Mouse (Mus musculus) adipocyte (in vitro differentiated cells): Measurements from ENCODE around the gene 2310061I04Rik.
"Not testable (repeated sequence)": the region's sequence is repeated elsewhere in the genome, so short reads cannot be mapped to it uniquely, and the experiment has no call there.

Source experiments
- DNase-seq: peaks from one replicate; pipeline ENCODE4 v3.0.0-alpha.2; 2016; ENCODE audit warnings: low spot score

Gene 2310061I04Rik

DNA sequence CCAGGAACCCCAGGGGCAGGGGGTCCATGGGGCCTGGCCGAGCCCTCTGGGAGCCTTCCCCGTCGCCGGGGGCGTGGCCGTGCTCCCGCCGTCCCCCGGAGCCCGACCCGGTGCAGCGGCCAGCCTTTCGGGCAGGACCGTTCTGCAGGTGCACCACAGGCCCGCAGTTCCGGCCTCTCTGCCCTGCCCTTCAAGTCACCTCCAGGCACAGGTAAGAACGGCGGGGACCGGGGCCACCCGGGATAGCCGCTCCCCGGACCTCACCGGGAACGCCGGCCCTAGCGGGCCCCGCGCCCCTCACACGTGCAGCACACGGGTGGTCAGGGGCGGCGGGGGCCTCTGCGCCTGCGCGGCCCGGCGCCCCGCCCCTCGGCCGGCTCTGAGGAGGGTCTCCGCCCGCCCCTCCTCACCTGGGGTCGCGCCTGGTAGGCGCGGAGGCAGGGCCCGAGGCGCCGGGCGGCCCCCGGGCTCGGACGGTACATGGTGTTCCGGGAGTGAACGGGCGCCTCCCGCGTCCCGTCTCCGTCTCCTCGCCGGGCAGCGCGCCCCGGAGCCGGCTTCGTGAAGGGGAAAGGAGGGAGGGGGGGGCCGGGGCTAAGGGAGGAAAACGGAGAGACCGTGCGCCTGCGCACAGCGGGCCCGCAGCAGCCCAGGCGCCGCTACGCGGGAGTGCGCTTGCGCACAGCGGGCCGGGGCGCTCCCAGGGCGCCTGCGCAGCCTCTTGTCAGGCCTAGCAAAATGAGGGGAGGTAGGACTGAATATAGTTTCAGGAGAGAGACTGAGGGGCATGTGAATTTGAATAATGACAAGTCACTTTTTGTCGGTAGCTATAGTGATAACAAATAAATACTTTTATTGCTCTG lies at the start of gene 2310061I04Rik:
TSS of gene 2310061I04Rik (minus strand) at position 651 of the 863 bp plus-strand sequence.
- peak; percentile 95 for DNase-seq

DNA sequence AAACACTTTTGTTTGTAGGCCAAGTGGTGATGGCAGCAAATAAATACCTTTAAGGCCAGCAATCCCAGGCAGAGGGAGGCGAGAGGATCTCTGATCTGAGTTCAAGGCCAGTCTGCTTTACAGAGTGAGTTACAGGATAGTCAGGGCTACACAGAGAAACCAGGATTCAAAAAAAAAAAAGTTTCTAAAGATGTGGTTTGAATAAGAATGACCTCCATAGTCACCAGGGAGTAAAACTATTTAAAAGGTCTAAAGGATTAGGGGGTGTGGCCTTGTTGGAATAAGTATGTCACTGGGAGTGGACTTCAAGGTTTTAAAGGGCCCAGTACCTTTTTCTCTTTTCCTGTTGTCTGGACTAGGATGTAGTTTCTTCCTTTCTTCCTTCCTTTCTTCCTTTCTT lies 42.7 kb upstream of the 2310061I04Rik start:
- no peak for DNase-seq

DNA sequence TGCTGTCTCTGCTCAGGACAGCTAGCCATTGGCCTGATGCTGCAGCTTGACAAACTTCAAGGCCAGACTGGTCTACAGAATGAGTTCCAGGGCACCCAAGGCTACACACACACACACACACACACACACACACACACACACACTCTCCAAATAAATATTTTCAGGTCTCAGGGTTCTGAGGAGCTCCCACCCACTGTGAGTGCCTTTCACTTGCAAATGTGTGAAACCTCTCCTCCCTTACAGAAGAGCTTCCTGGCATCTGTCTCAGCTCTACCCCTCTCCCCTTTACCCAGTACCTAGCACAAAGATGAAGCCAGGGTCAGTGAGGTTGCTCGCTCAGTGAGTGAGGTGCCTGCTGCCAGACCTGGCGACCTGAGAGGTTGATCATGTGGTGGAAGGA lies 41.9 kb upstream of the 2310061I04Rik start:
- DNase-seq = no peak

DNA sequence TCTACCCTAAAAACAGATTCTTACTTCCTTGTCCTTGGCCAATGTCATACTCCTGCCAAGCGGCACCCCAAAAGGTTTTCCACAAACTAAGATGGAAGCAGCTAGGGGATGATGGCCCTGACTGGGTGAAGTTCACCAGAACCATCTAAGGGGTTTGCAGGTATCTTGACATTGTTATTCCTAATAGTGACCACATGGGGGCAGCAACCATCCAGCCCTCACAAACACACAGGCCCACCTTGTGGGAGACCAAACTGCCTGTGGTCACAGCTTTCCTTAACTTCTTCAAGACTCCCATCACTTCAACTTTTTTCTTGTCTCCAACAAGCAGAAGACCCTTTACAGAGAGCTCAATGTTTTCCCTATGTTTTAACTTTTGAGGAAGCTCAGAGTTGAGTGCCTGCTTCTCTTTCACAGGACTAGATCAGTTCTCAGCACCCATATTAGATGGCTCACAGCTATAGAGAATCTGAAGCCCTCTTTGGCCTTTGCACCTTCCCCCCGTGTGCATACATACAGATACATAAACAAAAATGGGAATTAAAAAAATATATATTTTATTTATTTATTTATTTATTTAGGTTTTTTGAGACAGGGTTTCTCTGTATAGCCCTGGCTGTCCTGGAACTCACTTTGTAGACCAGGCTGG lies 40.6 kb upstream of the 2310061I04Rik start:
- peak; percentile 67 for DNase-seq

DNA sequence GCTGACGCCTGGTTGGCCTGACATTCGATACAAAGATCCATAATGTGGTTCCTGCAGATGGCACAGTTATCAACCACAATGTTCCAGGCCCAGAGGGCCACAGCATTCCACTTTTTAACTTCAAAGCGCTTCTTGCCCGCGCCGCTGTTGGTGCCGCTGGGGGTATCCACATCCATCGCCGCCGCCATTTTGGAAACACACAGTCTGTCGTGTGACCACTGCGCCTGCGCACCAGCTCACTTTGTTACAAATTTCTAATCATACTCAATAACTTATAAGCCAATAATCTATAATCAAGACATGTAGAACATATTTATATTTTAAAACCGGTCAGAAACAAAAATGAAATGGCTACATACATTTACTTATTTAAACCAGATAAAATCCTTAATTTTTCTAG lies 38.5 kb upstream of the 2310061I04Rik start:
- not testable (repeated sequence) for DNase-seq

DNA sequence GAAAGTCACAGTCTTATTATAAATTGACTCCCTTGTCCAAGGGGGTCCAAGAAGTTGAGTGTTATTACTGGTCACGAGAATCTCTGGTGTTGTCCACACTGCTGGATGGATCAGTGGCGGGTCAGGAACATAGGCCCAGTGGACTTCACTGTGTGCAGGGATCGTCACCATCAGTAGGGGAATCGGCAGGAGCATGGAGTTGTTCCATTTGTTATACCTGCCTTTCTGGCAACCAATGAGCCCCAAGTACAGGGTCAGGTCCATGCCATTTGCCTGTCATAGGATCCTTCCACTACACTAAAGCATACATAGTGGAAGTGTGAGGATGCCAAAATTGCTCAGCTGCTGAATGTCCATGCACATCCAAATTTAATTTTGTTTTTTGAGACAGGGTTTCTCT lies 35.4 kb upstream of the 2310061I04Rik start:
- no peak for DNase-seq

DNA sequence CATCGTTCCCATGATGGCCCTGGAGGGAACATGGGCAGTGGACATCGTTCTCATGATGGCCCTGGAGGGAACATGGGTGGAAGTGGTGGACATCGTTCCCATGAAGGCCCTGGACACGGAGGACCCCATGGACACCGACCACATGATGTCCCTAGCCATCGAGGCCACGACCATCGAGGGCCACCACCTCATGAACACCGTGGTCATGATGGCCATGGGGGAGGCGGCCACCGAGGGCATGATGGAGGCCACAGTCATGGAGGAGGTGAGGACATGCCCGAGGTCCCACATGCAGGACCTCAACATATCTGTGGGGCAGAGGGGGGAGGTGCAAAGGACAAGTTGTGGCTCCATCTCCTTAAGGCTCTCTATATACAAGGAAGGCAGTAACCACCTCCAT lies 33.4 kb upstream of the 2310061I04Rik start:
- no peak for DNase-seq

DNA sequence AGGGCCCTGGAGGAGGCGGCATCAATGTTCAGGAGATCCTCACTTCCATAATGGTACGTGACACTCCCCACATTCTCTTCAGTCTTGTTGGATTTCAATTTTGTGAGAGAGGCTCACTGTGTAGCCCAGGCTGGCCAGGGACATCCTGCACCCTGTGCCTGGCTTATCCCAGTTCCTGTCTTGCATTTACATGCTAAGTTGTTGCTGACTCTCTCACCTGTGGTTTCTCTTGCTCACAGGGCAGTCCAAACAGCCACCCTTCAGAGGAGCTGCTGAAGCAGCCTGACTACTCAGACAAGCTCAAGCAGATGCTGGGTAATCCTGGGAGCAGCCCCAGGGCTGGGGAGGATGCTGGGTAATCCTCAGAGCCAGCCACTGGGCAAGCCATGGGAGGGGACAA lies 32.3 kb upstream of the 2310061I04Rik start:
- no peak for DNase-seq

DNA sequence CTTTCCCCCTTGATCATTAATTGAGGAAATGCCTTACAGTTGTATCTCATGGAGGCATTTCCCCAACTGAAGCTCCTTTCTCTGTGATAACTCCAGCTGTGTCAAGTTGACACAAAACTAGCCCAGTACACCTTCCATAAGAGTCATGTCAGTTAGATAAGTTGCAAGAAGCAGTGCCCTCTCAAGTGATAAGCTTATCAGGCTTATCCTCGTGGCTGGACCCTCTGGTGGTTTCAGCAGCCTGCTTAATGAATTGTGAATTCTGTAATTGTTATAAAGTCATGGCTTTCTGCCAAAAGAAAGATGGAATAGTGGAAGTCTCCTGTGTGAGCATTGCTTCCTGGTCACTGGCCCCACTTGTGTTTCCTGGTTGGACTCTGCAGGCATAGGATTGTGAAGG lies 30.2 kb upstream of the 2310061I04Rik start:
- no peak for DNase-seq

DNA sequence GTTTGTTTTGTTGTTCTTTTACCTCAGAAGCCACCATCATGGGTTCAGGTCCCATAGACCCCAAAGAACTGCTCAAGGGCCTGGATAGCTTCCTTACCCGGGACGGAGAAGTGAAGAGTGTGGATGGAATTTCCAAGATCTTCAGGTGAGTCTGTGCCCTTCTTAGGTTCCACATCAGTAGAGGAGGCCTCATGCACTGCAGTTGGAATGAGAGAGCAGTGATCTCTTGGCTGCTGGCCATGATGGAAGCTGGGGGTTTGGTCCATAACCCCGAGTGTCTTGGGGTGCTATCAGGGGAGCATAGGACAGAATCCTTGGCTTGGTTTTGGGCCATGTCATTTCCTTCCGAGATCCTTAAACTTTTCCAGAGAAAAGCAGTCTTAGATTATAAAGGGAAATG lies 26.1 kb upstream of the 2310061I04Rik start:
- DNase-seq = no peak

DNA sequence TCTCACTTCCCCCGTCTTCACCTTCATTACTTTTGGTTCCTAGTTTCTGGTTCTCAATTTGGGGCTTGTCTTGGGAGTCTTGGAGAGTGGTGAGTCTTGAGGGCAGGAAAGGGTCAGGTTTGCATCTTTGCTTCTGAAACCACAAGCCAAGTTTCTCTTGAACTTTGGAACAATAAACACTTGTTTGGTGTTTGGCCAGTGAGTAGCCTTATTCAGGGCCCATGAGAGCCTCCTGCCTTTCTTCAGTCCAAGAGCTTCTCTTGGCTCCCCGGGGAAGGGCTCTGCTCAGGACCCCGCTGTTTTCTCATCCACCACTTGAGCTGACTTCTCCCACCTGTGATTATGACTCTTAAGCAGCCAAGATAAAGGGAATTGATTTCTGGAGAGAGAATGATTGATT lies 25.3 kb upstream of the 2310061I04Rik start:
- peak; percentile 79 for DNase-seq

DNA sequence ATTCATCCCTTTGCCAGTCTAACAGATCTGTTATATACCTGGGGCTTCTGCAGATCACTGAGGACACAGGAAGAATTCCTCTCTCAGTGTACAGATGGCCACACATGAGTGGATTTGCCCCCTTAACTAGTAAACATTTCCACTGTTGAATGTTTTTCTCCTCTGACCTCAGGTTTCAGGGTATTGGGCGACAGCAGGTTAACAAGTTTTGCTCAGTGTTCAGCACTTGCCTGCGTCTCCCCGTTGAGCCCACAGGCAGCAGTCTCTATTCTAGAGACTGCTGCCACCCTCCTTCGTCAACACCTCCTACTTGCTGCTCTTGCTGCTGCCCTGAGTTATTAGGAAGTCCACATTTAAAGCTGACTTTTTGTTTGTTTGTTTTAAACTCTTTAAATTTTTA lies 24.5 kb upstream of the 2310061I04Rik start:
- DNase-seq = no peak

DNA sequence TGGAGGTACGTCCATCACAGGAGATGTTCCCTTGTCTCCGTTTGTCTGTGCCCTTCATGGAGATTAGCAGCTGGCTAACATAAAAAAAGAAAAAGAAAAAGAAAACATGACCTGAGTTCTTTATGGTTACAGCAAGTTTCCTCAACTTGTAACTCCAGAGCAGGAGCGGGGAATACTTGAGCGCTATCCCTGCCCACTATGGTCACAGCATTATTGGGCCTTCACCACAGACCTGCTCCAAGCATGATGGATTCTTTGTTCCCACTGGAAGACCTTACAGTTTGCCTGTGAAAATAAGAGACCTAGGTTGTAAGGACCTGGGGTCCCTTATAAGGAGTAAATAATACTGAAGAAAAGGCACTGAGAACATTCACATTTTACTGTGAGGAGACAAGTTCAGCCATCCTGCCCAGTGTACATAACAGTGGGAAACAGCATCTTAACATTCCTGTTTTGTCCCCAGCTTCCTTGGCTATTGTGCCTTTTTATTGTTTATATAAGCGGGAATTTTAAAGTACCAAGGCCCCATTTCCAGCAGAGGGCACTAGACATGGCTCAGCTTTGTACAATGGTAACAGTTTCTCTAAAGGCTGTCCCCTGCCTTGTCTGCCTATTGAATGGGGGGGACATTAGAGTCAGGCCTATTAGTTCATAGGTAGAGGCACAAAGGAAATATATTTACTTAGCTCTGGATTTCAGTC lies 23.8 kb upstream of the 2310061I04Rik start:
- DNase-seq = peak; percentile 80

DNA sequence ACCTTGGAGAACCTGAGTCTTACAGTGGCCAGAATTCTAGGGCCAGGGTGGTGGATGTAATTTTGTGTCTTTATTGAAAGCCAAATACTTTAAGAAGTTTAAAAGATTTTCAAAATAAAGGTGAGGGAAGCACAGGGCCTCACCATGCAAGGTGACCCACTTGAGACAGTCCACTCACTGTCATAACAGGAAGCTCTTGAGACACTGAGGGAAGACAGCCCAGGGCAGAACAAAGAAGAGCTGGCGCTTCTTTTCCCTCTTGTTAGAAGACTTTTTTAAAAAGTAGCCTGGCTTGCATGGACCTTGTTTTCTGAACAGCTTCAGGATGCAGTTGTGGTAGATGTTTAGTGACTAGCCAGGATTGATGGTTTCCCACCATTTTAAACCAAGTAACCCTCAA lies 23.2 kb upstream of the 2310061I04Rik start:
- DNase-seq = no peak

DNA sequence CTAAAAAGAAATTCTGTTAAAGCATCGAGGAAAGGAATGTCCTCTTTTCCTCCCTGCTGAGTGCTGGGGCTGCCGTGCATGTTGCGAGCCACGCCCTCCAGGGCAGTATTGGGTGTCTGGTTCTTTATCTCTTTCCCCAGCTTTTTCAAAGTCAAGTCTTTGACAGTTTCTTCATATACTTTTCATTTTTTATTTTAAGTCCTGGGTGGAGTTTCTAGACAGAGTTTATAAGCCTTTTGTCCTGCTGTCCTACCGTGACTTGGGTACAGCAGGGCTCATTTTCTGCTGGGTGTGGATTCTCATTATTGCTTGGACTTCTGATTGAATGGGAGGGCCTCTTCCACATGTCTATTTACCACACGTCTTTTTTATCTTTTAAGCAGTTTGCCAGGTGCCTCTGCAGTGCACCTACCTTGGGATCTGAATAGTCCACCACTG lies 22.7 kb upstream of the 2310061I04Rik start:
- DNase-seq = no peak

DNA sequence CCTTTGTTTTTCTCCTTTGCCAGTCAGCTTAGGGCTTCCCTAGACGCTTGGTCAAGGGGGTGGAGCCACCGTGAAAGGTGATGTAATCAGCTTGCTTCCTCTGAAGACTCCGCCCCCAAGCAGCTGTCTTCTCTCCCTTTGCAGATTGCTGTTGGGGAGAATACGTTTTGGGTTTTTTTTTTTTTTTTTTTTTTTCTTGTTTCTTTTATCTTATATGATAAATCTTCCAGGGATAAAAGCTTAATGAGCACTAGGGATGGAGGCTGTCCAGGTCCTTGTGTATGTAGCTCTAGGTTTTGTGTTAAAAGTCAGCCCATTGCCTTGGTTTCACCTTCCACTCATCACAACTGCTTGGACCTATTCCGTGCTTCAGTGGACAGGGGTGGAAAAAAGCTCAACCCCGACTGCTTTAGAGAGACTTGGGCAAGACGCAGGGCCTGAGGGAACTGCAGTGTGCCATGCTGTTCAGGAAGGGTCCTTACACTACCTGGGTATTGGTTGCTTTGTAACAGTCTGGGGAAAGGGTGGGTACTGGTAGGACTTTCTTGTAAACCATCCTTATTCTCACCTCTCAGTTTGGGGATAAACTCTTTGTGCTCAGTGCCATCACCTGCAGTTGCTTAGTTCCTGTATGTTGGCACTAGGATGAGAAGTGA lies 22.0 kb upstream of the 2310061I04Rik start:
- peak; percentile 99 for DNase-seq

DNA sequence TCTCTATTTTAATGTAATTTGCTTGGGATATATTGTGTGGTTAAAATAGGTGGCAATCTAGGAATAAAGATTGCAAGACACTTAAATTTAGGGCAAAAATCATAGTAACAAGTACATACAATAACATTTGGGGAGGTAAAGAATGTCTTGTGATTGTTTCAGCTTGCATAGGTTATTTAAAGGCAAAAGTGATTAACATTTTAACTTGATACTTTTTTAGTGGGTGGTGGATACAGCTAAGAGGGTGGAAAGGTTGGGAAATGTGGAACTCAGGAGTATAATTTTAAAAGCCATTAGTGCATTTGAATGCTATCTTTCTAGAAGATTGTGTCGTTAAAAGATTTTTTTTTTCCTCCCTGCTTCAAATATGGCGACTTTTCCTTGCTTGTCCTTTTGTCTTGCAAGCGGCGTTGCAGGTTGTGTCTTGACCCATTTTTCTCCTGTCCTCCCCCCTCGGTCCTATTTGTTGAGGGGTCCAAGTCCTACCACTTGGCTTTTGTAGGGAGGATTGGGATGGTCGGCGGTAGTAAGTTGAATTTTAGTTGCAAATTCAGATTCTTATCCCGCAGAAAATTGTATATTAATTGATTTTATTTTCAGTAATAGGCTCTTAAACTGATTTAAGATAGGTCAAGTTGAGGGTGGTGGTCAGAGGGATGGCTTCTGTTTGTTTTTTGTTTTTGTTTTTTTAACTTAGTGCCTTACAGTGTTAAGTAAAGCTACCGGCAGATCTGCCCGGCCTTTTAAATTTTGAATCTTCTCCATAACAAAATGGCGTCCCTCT lies 21.2 kb upstream of the 2310061I04Rik start:
- DNase-seq = peak; percentile 81

DNA sequence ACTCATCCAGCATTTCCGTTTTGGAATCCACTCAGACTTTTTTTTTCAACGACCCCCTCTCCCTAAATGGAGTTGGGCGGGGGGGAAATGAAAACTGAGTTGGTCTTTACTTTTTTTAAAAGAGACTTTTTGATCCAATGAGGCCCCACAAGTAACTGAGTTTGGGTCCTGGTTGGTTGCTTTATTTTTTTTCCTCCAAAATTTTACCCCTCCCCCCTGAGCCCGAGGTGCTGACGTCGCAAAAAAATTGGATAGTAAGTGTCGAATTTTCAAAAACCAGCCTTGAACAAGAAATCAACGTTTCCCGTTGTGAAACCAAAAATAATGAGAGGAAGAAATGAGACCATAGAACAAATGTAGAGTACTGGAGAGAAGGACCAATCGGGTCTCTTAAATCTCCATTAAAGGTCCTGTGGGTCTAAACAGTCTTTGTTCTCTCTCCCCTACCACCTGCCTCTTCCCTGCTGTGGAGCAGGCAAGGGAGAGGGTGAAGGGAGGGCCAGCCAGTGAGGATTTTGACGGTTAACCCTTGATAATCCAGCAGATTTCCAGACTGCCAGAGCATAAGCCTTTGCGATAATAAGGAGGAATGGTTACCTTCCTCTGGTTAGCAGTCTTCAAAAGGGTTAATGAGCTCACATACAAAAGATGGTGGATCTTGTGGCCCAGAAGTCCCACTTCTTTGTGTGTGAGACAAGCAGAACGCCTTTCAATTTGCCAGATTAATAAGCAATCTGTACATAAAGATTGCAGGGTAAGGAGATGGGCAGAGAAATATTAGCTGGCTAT lies 20.4 kb upstream of the 2310061I04Rik start:
- DNase-seq = peak; percentile 80

DNA sequence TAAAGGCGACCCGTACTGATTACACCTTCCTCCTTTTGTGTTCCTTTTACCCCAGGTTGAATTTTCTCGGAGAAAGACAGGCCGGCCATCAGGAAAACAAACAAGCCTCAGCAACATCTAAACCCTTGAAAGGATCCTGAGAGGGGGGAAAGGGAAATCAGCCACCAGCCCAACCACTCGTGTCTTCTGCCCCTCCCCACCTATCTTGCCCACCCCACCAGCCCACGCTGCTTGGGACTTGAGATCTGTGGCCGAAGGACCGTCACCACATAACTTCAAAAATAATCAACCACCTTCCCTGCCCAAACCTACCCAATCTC lies 19.9 kb upstream of the 2310061I04Rik start:
- no peak for DNase-seq

DNA sequence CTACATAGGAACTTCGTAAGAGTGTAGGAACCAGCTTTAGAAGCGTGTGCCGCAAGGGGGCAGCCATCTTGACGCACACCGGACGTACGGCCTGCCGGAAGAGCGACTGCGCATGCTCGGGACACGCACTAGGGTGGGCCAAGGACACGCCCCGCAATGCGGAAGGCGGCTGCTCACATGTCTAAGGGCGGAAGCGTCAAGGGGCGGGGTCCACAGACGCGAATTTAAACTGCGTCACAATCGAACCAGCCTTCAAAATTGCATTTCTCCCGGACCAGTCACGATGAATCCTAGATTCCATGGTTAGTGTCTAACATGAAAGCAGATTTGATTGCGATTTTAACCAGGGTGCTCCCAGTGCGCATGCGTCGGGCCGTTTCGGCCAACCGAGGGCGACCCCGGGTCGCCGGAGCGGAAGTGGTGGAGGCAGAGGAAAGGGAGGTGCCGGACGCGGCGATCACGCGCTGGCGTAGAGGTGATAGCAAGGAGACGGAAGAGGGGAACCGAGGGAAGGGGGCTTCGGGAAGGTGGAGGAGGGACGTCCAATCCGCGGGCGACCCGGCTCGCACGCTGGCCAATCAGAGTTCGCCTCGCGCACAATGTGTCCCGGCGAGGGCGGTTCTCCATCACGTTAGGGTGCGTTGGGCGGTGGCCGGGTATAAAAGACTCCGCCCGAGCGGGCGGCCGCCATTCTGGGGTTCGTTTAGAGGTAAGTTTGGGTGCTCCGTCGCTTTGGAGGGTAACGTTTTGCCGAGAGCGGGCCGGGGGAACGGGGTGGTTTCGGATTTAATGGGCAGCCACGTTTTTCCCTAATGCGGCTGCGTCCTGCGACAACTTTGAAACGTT lies 19.3 kb upstream of the 2310061I04Rik start, which contains the start of the genes Mrps18b and Ppp1r10:
TSS of gene Mrps18b (minus strand) at position 93 of the 846 bp plus-strand sequence.
TSS of gene Ppp1r10 (plus strand) at position 138 of the 846 bp plus-strand sequence.
- DNase-seq = peak; percentile 99
